Mouse (Mus musculus) ES-Bruce4 (cell line): ENCODE results near the gene Tekt1.

Experiments
- CTCF ChIP-seq: IDR thresholded peaks from one replicate; pipeline ENCODE4 v1.8.1; 2011; ENCODE audit warnings: low read depth, low read length
- EP300 ChIP-seq: IDR thresholded peaks from 2 replicates; pipeline ENCODE4 v1.6.1; 2011; ENCODE audit warnings: low read depth, low read length; ENCODE audit not compliant: insufficient read depth
- POLR2A ChIP-seq: IDR thresholded peaks from one replicate; pipeline ENCODE4 v1.8.1; 2011; ENCODE audit warnings: low read length; ENCODE audit not compliant: insufficient read depth

GRCm38 (mm10) chr11:72338437-72338871 is 23.8 kb downstream of the Tekt1 start:
- TF ChIP-seq CTCF (no peak), POLR2A (no peak), EP300 (no peak)
